Mouse (Mus musculus): ENCODE measurements around the gene Mrtfa. TPM values are rescaled to one million over a fixed set of nuclear protein-coding genes. Genes with fewer than 3 reads are reported as not detected.

Gene Mrtfa
- polyA plus RNA-seq, 1 experiment from 2014 or later = 34.0 TPM

DNA sequence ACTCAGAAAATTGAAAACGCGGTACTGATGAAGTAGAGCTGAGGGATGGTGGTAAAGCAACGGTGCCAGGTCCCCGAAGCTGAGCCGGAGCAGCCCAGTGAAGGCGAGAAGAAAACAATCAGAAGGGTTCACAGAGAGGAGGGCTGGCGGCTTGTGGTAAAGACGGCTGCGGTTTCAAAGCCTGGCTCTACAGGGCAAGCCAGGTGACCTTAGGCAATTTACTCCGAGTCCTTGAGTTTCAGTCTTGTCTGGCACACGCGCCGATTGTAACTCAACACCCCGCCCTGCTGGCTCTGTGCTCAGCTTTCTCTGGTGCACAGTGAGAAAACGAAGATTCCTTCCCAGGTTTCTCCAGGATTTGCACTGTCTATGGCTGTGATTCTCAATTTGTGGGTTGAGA is 22.4 kb upstream of the Mrtfa start:
- Histone ChIP-seq H3K4me2 (ENCODE audit: low read length) (no peak overlapping the region), H3K27me3 (ENCODE audit: control insufficient read depth, insufficient read depth, low read length) (no peaks in the 10 kb centered on the region), H3K27ac (replicated peaks; ENCODE audit: low read depth, low read length) (no peak overlapping the region), H3K4me3 (replicated peaks; ENCODE audit: low read depth, low read length) (no peak overlapping the region), H3K9ac (replicated peaks; ENCODE audit: low read length) (no peak overlapping the region), H3K4me1 (ENCODE audit: control insufficient read depth, insufficient read depth, low read length) (no peaks in the 10 kb centered on the region), H3K9me3 (ENCODE audit: control insufficient read depth, low read length) (no peaks in the 10 kb centered on the region), H3K36me3 (ENCODE audit: control insufficient read depth, insufficient read depth, low read length) (no peaks in the 10 kb centered on the region)
- 83% methylated on average over 15 of the region's 15 CpGs for WGBS
- DNase-seq (no peak), ATAC-seq (ENCODE audit: low FRiP score, low TSS enrichment) (no peak)

DNA sequence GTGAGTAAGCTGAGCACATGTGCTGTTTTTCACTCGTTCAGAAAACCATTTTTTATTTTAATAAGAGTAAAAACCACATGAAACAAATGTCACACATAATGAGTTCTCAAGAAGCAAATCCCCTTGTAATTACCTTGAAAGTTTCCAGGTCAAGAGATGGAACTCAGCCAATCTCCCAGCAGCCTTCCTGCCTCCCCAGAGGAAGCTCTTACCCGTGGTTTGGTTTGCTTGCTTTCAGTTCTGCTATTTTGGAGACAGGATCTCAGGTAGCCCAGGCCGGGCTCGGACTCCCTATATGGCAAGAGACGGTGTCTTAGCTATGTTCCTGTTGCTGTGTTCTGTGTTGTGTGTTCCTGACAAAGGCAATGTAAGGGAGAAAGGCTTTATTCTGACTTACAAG is 19.9 kb upstream of the Mrtfa start:
- Histone ChIP-seq H3K9me3 (ENCODE audit: control insufficient read depth, low read length) (no peaks in the 10 kb centered on the region), H3K4me1 (ENCODE audit: control insufficient read depth, insufficient read depth, low read length) (no peaks in the 10 kb centered on the region), H3K27me3 (ENCODE audit: control insufficient read depth, insufficient read depth, low read length) (no peaks in the 10 kb centered on the region), H3K4me2 (ENCODE audit: low read length) (no peak overlapping the region), H3K27ac (replicated peaks; ENCODE audit: low read depth, low read length) (no peak overlapping the region), H3K9ac (replicated peaks; ENCODE audit: low read length) (no peak overlapping the region), H3K36me3 (ENCODE audit: control insufficient read depth, insufficient read depth, low read length) (no peaks in the 10 kb centered on the region), H3K4me3 (replicated peaks; ENCODE audit: low read depth, low read length) (no peak overlapping the region)
- no peak for ATAC-seq (ENCODE audit: low FRiP score, low TSS enrichment)
- no peak for DNase-seq
- whole genome bisulfite sequencing = 76% methylated on average over 5 of the region's 5 CpGs

DNA sequence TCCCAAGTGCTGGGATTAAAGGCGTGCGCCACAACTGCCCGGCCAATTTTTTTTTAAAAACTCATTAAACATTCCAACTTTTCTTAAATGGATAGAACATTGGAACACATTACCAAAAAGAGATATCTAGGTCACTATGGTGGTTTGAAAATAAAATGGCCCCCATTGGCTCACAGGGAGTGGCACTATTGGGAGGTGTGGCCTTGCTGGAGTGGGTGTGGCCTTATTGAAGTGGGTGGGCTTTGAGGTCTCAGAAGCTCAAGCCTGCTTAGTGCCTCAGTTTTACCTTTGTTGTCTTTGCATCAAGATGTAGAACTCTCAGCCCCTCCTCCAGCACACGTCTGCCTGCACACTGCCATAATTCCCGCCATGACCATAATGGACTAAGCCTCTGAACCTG is 11.9 kb upstream of the Mrtfa start:
- no peak overlapping the region for H3K9ac ChIP-seq (replicated peaks; ENCODE audit: low read length)
- no peak overlapping the region for H3K4me3 ChIP-seq (replicated peaks; ENCODE audit: low read depth, low read length)
- no peaks in the 10 kb centered on the region for H3K9me3 ChIP-seq (ENCODE audit: control insufficient read depth, low read length)
- no peaks in the 10 kb centered on the region for H3K36me3 ChIP-seq (ENCODE audit: control insufficient read depth, insufficient read depth, low read length)
- no peaks in the 10 kb centered on the region for H3K4me1 ChIP-seq (ENCODE audit: control insufficient read depth, insufficient read depth, low read length)
- DNase-seq = no peak
- ATAC-seq (ENCODE audit: low FRiP score, low TSS enrichment) = no peak
- no peaks in the 10 kb centered on the region for H3K27me3 ChIP-seq (ENCODE audit: control insufficient read depth, insufficient read depth, low read length)
- H3K27ac ChIP-seq (replicated peaks; ENCODE audit: low read depth, low read length) = no peak overlapping the region
- H3K4me2 ChIP-seq (ENCODE audit: low read length) = no peak overlapping the region
- 97% methylated on average over 5 of the region's 5 CpGs for WGBS

DNA sequence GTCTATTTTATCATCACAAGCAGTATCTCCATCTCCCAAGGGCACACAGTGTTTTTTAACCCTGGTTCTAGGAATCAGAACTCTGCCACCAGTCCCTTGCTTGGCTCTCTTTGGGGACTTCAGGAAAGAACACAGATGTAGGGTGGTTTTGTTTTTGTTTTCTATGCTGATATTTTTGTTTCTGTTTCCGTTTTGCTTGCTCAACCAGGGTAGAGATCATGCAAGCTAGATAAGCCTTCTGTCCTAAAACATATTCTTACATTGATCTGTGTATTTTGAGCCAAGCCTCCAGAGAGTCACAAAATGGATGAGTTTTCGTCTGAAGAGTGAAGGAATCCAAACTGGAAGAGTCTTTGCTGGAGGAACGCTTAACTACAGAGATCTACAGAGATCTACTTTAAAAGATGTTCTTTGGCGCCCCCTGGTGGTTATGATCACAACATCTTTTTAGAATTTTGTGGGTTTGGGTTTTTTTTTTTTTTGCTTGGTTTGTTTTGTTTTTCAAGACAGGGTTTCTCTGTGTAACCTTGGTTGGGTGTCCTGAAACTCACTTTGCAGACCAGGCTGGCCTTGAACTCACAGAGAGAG is 8.9 kb upstream of the Mrtfa start:
- H3K4me1 ChIP-seq (ENCODE audit: control insufficient read depth, insufficient read depth, low read length) = no peaks in the 10 kb centered on the region

DNA sequence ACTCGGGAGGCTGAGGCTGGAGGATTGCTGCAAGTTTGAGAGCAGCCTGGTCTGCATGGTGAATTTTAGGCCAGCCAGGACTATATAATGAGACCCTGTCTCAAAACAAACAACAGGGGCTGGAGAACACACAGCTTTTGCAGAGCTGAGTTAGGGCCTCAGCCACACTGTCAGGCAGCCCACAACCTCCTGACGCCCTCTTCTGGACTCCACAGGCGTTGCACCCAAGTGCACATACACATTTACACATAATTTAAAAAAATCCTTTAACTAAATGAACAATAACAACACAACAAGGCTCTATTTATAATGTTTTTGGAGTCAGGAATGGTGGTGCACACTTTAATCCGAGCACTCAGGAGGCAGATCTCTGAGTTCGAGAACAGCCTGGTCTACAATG is 7.9 kb upstream of the Mrtfa start:
- no peaks in the 10 kb centered on the region for H3K4me1 ChIP-seq (ENCODE audit: control insufficient read depth, insufficient read depth, low read length)
- WGBS = 95% methylated on average over 5 of the region's 5 CpGs
- no peaks in the 10 kb centered on the region for H3K27me3 ChIP-seq (ENCODE audit: control insufficient read depth, insufficient read depth, low read length)
- H3K9me3 ChIP-seq (ENCODE audit: control insufficient read depth, low read length) = no peaks in the 10 kb centered on the region
- no peak overlapping the region for H3K27ac ChIP-seq (replicated peaks; ENCODE audit: low read depth, low read length)
- ATAC-seq (ENCODE audit: low FRiP score, low TSS enrichment) = no peak
- H3K4me3 ChIP-seq (replicated peaks; ENCODE audit: low read depth, low read length) = no peak overlapping the region
- no peak for DNase-seq
- H3K36me3 ChIP-seq (ENCODE audit: control insufficient read depth, insufficient read depth, low read length) = no peaks in the 10 kb centered on the region
- H3K9ac ChIP-seq (replicated peaks; ENCODE audit: low read length) = no peak overlapping the region
- H3K4me2 ChIP-seq (ENCODE audit: low read length) = no peak overlapping the region

More for the DNA sequence above, 8.9 kb upstream of the Mrtfa start:
- WGBS = 25% methylated on average over 4 of the region's 4 CpGs
- no peak overlapping the region for H3K4me3 ChIP-seq (replicated peaks; ENCODE audit: low read depth, low read length)
- H3K27me3 ChIP-seq (ENCODE audit: control insufficient read depth, insufficient read depth, low read length) = no peaks in the 10 kb centered on the region
- DNase-seq = peak; percentile 94
- H3K9ac ChIP-seq (replicated peaks; ENCODE audit: low read length) = no peak overlapping the region
- ATAC-seq (ENCODE audit: low FRiP score, low TSS enrichment) = no peak
- no peak overlapping the region for H3K4me2 ChIP-seq (ENCODE audit: low read length)
- no peak overlapping the region for H3K27ac ChIP-seq (replicated peaks; ENCODE audit: low read depth, low read length)
- no peaks in the 10 kb centered on the region for H3K36me3 ChIP-seq (ENCODE audit: control insufficient read depth, insufficient read depth, low read length)
- no peaks in the 10 kb centered on the region for H3K9me3 ChIP-seq (ENCODE audit: control insufficient read depth, low read length)

DNA sequence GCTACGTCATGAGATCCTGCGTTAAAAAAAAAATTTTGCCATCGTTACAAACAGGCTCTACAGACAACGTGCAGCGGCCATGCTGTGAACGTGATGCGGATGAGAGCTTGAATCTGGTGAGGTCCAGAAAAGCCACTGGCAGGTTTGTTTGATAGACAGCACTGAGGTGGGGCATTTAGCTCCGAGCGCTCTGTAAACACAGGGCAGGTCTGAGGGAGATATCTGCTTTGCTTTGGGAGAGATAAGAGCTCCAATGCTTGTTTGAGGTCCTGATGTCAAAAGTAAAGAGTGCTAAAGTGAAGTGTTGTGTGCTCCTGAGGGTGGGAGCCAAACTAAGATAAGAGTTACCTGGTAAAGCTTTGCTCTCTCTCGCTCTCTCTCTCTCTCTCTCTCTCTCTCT is 6.6 kb upstream of the Mrtfa start:
- DNase-seq (no peak), ATAC-seq (ENCODE audit: low FRiP score, low TSS enrichment) (no peak)
- Histone ChIP-seq H3K27ac (replicated peaks; ENCODE audit: low read depth, low read length) (no peak overlapping the region), H3K36me3 (ENCODE audit: control insufficient read depth, insufficient read depth, low read length) (no peaks in the 10 kb centered on the region), H3K9ac (replicated peaks; ENCODE audit: low read length) (no peak overlapping the region), H3K4me2 (ENCODE audit: low read length) (no peak overlapping the region), H3K27me3 (ENCODE audit: control insufficient read depth, insufficient read depth, low read length) (no peaks in the 10 kb centered on the region), H3K9me3 (ENCODE audit: control insufficient read depth, low read length) (no peaks in the 10 kb centered on the region), H3K4me3 (replicated peaks; ENCODE audit: low read depth, low read length) (no peak overlapping the region), H3K4me1 (ENCODE audit: control insufficient read depth, insufficient read depth, low read length) (no peaks in the 10 kb centered on the region)
- 89% methylated on average over 10 of the region's 10 CpGs for WGBS

DNA sequence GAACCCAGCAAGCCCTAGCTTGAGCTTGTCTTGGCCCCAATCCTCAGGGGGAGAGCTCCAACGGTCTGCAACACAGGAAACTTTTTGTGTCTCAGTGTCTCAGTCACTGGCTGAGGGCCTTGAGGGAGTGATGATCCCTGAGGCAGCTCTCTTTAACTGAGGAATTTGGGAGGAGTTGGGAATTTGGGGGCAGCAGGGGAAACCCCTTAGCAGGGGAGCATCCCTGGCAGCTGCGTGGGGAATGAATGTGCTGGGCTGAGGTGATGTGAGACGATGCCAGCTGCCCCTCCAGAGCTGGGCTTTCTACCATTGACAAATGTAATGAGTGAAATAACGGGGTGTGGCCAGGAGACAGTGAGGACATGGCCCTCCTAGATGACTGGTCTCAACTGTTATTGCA is 4.9 kb upstream of the Mrtfa start:
- H3K27ac ChIP-seq (replicated peaks; ENCODE audit: low read depth, low read length) = no peak overlapping the region
- ATAC-seq (ENCODE audit: low FRiP score, low TSS enrichment) (no peak), DNase-seq (no peak)
- no peaks in the 10 kb centered on the region for H3K4me1 ChIP-seq (ENCODE audit: control insufficient read depth, insufficient read depth, low read length)
- H3K9me3 ChIP-seq (ENCODE audit: control insufficient read depth, low read length) = no peaks in the 10 kb centered on the region
- H3K4me2 ChIP-seq (ENCODE audit: low read length) = no peak overlapping the region
- H3K9ac ChIP-seq (replicated peaks; ENCODE audit: low read length) = no peak overlapping the region
- no peaks in the 10 kb centered on the region for H3K27me3 ChIP-seq (ENCODE audit: control insufficient read depth, insufficient read depth, low read length)
- no peak overlapping the region for H3K4me3 ChIP-seq (replicated peaks; ENCODE audit: low read depth, low read length)
- 62% methylated on average over 4 of the region's 4 CpGs for WGBS
- H3K36me3 ChIP-seq (ENCODE audit: control insufficient read depth, insufficient read depth, low read length) = no peaks in the 10 kb centered on the region

DNA sequence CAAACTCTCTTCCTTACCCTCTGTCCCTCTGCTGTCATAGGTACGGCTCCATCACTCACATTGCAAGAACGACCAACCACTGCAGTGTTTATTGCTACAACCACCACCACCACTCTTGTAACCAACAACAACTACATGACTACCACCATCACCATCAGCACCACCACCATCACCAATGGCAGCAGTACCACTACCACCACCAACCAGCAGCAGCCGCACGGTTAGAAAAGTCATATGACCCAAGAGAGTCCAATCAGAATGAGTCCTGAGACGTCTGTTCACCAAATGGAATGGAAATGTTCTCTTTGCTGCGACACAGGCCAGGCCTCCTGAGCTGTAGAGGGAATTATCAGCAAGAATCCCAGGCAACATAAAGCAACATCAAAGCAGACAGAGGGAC is 4.2 kb upstream of the Mrtfa start:
- no peaks in the 10 kb centered on the region for H3K27me3 ChIP-seq (ENCODE audit: control insufficient read depth, insufficient read depth, low read length)
- H3K4me1 ChIP-seq (ENCODE audit: control insufficient read depth, insufficient read depth, low read length) = no peaks in the 10 kb centered on the region
- H3K4me3 ChIP-seq (replicated peaks; ENCODE audit: low read depth, low read length) = no peak overlapping the region
- no peak for ATAC-seq (ENCODE audit: low FRiP score, low TSS enrichment)
- no peak overlapping the region for H3K4me2 ChIP-seq (ENCODE audit: low read length)
- H3K27ac ChIP-seq (replicated peaks; ENCODE audit: low read depth, low read length) = no peak overlapping the region
- H3K9me3 ChIP-seq (ENCODE audit: control insufficient read depth, low read length) = no peaks in the 10 kb centered on the region
- no peaks in the 10 kb centered on the region for H3K36me3 ChIP-seq (ENCODE audit: control insufficient read depth, insufficient read depth, low read length)
- H3K9ac ChIP-seq (replicated peaks; ENCODE audit: low read length) = no peak overlapping the region
- DNase-seq = no peak
- 90% methylated on average over 6 of the region's 6 CpGs for WGBS

DNA sequence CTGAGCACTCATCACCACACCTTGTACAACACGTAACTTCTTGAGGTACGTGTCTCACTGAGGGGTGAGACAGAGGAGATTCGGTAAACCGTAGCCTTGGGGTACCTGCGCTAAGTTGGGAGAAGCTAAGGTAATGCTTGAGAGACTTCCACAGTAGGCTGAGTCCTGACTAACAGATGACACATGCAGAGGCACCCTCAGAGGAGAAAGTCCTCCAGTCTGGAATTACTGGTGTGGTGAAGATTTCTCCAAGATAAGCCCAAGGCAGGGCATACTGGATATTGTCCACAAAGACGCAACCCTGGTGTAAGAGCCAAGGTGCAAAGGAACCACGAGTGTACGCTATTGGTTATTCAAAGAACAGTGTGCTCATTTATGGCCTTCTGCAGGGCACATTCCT is 2.3 kb upstream of the Mrtfa start:
- Histone ChIP-seq H3K4me3 (replicated peaks; ENCODE audit: low read depth, low read length) (no peak overlapping the region), H3K4me1 (ENCODE audit: control insufficient read depth, insufficient read depth, low read length) (peaks cover 8% of the 10 kb centered on the region), H3K27ac (replicated peaks; ENCODE audit: low read depth, low read length) (no peak overlapping the region), H3K9ac (replicated peaks; ENCODE audit: low read length) (no peak overlapping the region), H3K36me3 (ENCODE audit: control insufficient read depth, insufficient read depth, low read length) (no peaks in the 10 kb centered on the region), H3K9me3 (ENCODE audit: control insufficient read depth, low read length) (no peaks in the 10 kb centered on the region), H3K27me3 (ENCODE audit: control insufficient read depth, insufficient read depth, low read length) (no peaks in the 10 kb centered on the region), H3K4me2 (ENCODE audit: low read length) (no peak overlapping the region)
- ATAC-seq (ENCODE audit: low FRiP score, low TSS enrichment) = no peak
- WGBS = 93% methylated on average over 8 of the region's 8 CpGs
- no peak for DNase-seq

All from midbrain, embryonic 14.5 days (tissue).